Mouse (Mus musculus) small intestine, adult 2 months (tissue): ENCODE data around the gene Sdad1.

ENCODE experiments used
- CTCF ChIP-seq: fragments of 200-500 bp; IDR thresholded peaks from 2 replicates; pipeline ENCODE4 v1.5.1; 2012; ENCODE audit warnings: low read depth, mild to moderate bottlenecking, control low read depth, inconsistent platforms, low read length, moderate library complexity, mixed read lengths; ENCODE audit not compliant: insufficient replicate concordance, insufficient read length; ENCODE audit errors: extremely low read depth
- POLR2A ChIP-seq: fragments of 200-500 bp; IDR thresholded peaks from 2 replicates; pipeline ENCODE4 v1.6.1; 2012; ENCODE audit warnings: low read depth, mild to moderate bottlenecking, control low read depth, inconsistent platforms, low read length, moderate library complexity

GRCm38 (mm10) chr5:92323264-92323663 is 13.0 kb upstream of the Sdad1 start:
- TF ChIP-seq POLR2A (no peak), CTCF (no peak)
